Mouse (Mus musculus): ENCODE results near the gene Frmd4a. TPM values are rescaled to one million over a fixed set of nuclear protein-coding genes. Genes with fewer than 3 reads are reported as not detected.
"Not testable (repeated sequence)": the region's sequence is repeated elsewhere in the genome, so short reads cannot be mapped to it uniquely, and the experiment has no call there.

Gene Frmd4a
- polyA plus RNA-seq, 1 experiment from 2014 or later = 16.8 TPM

DNA sequence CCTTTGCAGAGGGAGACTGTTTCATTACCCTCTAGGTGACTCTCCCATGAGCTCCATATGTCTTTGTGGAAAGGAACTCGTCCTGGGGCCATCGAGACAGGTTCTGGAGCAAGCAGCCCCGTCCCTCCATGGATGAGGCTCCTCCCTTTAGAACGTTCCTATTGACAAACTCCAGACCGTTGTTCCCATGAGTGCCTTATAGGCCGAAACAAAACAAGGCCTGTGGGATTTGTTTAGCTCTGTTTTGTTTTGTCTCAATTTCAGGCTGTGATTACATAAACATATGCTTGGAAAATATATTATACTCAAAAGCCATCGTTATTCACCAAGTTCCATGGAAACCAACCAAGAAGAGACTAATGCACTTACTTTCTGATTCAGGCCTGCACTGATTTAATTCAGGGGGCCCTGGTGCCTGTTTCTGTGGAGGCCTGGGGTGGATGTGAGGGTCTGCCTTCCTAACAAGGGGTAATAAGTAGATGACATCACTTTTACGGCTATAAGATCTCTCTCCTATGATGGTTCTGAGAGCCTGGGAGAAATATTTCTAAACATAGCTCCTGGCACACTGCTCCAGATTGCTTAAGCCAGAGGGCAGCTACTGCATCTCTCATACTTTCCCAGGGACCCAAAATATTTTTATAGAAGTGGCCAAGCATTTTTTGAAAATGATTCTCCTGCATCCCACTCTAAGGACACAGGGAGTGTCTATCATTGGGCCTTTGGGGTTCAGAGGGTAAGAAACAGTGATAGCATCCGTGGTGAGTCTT, 308.9 kb downstream of the Frmd4a start:
- H3K9me3 ChIP-seq (replicated peaks; ENCODE audit: low read length) = no peaks in the 10 kb centered on the region
- 62% methylated on average over 9 of the region's 9 CpGs for WGBS
- no peak overlapping the region for H3K9ac ChIP-seq (ENCODE audit: low read depth, low read length)
- H3K27ac ChIP-seq = 0 out of 2 replicates have a peak overlapping the region, but pooled peaks have one; percentile 11
- no peak overlapping the region for H3K4me3 ChIP-seq (replicated peaks; ENCODE audit: low read depth, low read length)
- TF ChIP-seq CTCF (IDR thresholded peaks at IDR 0.05; ENCODE audit: low read depth) = no peak
- ATAC-seq (replicated peaks; ENCODE audit: low FRiP score, low read depth) = no peak
- no peak for DNase-seq (ENCODE audit: low spot score)
- no peak overlapping the region for H3K4me2 ChIP-seq (ENCODE audit: low read length)
- no peaks in the 10 kb centered on the region for H3K36me3 ChIP-seq (ENCODE audit: insufficient read depth, low read length)
- H3K27me3 ChIP-seq (ENCODE audit: insufficient read depth, low read length) = no peaks in the 10 kb centered on the region
- no peaks in the 10 kb centered on the region for H3K4me1 ChIP-seq (replicated peaks; ENCODE audit: insufficient read depth, low read length)

DNA sequence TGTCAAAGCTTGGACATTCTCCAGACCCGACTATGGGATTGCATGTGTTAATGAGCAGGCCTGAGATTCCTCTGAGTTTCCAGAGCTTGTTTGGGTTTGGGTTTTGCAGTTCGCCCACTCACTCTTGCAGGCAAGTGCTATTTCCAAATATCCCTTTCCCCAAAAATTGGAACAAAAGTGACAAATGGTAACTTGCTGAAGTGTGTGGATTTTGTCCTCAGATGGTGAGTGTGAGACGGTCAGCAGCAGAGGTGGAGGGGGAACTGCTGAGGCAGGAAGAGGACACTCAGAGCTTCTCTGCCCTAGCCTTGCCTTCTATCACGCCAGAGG, 309.5 kb downstream of the Frmd4a start:
- Histone ChIP-seq H3K4me3 (replicated peaks; ENCODE audit: low read depth, low read length) (no peak overlapping the region), H3K4me1 (replicated peaks; ENCODE audit: insufficient read depth, low read length) (no peaks in the 10 kb centered on the region), H3K4me2 (ENCODE audit: low read length) (no peak overlapping the region), H3K9me3 (replicated peaks; ENCODE audit: low read length) (no peaks in the 10 kb centered on the region), H3K27ac (no peak overlapping the region), H3K9ac (ENCODE audit: low read depth, low read length) (no peak overlapping the region), H3K36me3 (ENCODE audit: insufficient read depth, low read length) (no peaks in the 10 kb centered on the region), H3K27me3 (ENCODE audit: insufficient read depth, low read length) (no peaks in the 10 kb centered on the region)
- WGBS = 73% methylated on average over 4 of the region's 4 CpGs
- no peak for DNase-seq (ENCODE audit: low spot score)
- no peak for TF ChIP-seq CTCF (IDR thresholded peaks at IDR 0.05; ENCODE audit: low read depth)
- no peak for ATAC-seq (replicated peaks; ENCODE audit: low FRiP score, low read depth)

DNA sequence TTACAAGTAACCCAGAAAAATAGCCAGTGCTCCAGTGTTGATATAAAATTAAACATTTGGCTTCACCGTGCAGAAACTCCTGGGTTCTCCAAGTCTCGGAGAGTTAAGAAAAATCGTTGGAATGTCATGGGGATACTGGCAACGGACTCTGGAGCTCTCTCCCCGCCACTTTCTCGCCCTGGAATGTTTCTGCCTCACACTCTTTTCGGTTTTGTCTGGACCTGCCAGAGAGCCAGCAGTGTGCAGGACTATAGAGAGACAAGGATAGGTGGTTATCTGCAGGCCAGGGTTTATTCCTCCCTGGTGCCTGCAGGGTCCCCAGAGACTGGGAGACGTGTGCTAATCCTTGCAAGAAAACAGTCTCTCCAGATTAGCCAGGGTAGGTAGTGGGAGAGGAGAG, 314.9 kb downstream of the Frmd4a start:
- H3K27ac ChIP-seq = no peak overlapping the region
- no peak overlapping the region for H3K4me2 ChIP-seq (ENCODE audit: low read length)
- no peaks in the 10 kb centered on the region for H3K9me3 ChIP-seq (replicated peaks; ENCODE audit: low read length)
- H3K4me3 ChIP-seq (replicated peaks; ENCODE audit: low read depth, low read length) = no peak overlapping the region
- H3K27me3 ChIP-seq (ENCODE audit: insufficient read depth, low read length) = no peaks in the 10 kb centered on the region
- no peak overlapping the region for H3K9ac ChIP-seq (ENCODE audit: low read depth, low read length)
- ATAC-seq (replicated peaks; ENCODE audit: low FRiP score, low read depth) (no peak), DNase-seq (ENCODE audit: low spot score) (no peak)
- no peak for TF ChIP-seq CTCF (IDR thresholded peaks at IDR 0.05; ENCODE audit: low read depth)
- H3K36me3 ChIP-seq (ENCODE audit: insufficient read depth, low read length) = no peaks in the 10 kb centered on the region
- WGBS = 63% methylated on average over 8 of the region's 8 CpGs
- H3K4me1 ChIP-seq (replicated peaks; ENCODE audit: insufficient read depth, low read length) = no peaks in the 10 kb centered on the region

DNA sequence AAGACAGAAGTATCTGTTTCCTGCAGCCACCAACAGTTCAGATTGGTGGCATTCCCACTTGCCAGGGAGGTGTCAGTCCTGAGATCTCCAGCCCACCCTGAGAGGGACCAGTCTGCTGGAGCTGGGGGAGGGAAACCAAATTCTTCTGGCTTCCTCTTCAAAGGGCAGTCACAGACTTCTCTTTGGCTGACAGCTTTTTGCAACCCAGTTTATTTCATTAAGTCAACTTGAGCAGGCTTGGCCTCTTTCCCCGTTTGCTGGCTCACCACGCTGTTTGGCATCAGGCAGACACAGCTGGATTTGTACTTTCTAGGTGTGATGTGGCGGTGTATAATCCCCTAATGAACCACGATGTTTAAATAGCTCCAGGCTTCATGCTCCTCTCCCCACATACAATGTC, 316.7 kb downstream of the Frmd4a start:
- DNase-seq (ENCODE audit: low spot score) (peak; percentile 58), ATAC-seq (replicated peaks; ENCODE audit: low FRiP score, low read depth) (no peak)
- Histone ChIP-seq H3K27me3 (ENCODE audit: insufficient read depth, low read length) (no peaks in the 10 kb centered on the region), H3K4me3 (replicated peaks; ENCODE audit: low read depth, low read length) (no peak overlapping the region), H3K4me2 (ENCODE audit: low read length) (no peak overlapping the region), H3K9ac (ENCODE audit: low read depth, low read length) (no peak overlapping the region), H3K9me3 (replicated peaks; ENCODE audit: low read length) (no peaks in the 10 kb centered on the region), H3K4me1 (replicated peaks; ENCODE audit: insufficient read depth, low read length) (no peaks in the 10 kb centered on the region), H3K27ac (no peak overlapping the region), H3K36me3 (ENCODE audit: insufficient read depth, low read length) (no peaks in the 10 kb centered on the region)
- WGBS = 36% methylated on average over 4 of the region's 4 CpGs
- no peak for TF ChIP-seq CTCF (IDR thresholded peaks at IDR 0.05; ENCODE audit: low read depth)

- H3K9ac ChIP-seq (ENCODE audit: low read depth, low read length) = no peak overlapping the region
- H3K4me1 ChIP-seq (replicated peaks; ENCODE audit: insufficient read depth, low read length) = no peaks in the 10 kb centered on the region
- TF ChIP-seq CTCF (IDR thresholded peaks at IDR 0.05; ENCODE audit: low read depth) = no peak
- no peaks in the 10 kb centered on the region for H3K36me3 ChIP-seq (ENCODE audit: insufficient read depth, low read length)
- no peak overlapping the region for H3K4me3 ChIP-seq (replicated peaks; ENCODE audit: low read depth, low read length)
- H3K4me2 ChIP-seq (ENCODE audit: low read length) = no peak overlapping the region
- H3K27me3 ChIP-seq (ENCODE audit: insufficient read depth, low read length) = no peaks in the 10 kb centered on the region
- H3K27ac ChIP-seq = no peak overlapping the region
- 87% methylated on average over 5 of the region's 5 CpGs for WGBS
- no peaks in the 10 kb centered on the region for H3K9me3 ChIP-seq (replicated peaks; ENCODE audit: low read length)
- DNase-seq (ENCODE audit: low spot score) (no peak), ATAC-seq (replicated peaks; ENCODE audit: low FRiP score, low read depth) (no peak)
Observed at GRCm38 (mm10) chr2:4334936-4335335, 317.4 kb downstream of the Frmd4a start.

DNA sequence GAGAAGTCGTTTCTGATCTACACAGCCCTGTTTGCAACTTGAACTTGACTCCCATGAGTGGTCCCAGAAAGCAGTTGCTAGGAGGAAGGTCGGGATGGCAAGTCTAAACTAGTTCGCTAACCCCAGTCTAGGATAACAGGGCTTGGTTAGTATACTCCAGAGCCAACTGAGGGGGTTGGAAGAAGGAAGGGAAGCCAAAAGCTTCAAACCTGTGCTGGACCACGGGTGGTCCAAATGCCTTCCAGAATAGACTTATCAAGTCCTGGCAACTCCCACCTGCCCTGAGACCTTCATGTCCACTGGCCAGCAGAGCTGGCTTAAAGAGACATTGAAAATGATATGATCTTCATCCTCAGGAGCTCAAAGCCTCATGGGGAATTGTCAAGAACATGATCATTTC, 318.4 kb downstream of the Frmd4a start:
- Histone ChIP-seq H3K27me3 (ENCODE audit: insufficient read depth, low read length) (no peaks in the 10 kb centered on the region), H3K9ac (ENCODE audit: low read depth, low read length) (no peak overlapping the region), H3K36me3 (ENCODE audit: insufficient read depth, low read length) (no peaks in the 10 kb centered on the region), H3K4me1 (replicated peaks; ENCODE audit: insufficient read depth, low read length) (no peaks in the 10 kb centered on the region), H3K4me2 (ENCODE audit: low read length) (no peak overlapping the region), H3K9me3 (replicated peaks; ENCODE audit: low read length) (no peaks in the 10 kb centered on the region), H3K27ac (no peak overlapping the region), H3K4me3 (replicated peaks; ENCODE audit: low read depth, low read length) (no peak overlapping the region)
- no peak for ATAC-seq (replicated peaks; ENCODE audit: low FRiP score, low read depth)
- no peak for DNase-seq (ENCODE audit: low spot score)
- TF ChIP-seq CTCF (IDR thresholded peaks at IDR 0.05; ENCODE audit: low read depth) = no peak
- 52% methylated on average over 4 of the region's 4 CpGs for WGBS

DNA sequence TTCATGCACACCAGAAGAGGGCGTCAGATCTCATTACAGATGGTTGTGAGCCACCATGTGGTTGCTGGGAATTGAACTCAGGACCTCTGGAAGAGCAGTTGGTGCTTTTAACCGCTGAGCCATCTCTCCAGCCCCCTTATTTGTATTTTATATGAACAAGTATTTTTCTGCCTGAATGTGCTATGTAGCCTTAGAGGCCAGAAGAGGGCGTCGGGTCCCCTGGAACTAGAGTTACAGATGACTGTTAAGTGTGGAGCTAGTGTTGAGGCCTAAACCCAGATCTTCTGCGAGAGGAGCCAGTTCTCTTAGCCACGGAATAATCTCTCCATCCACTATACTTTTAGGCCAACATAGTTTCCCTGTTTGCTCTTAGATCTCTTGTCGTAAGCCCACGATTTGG, 320.8 kb downstream of the Frmd4a start:
- not testable (repeated sequence) for ATAC-seq (replicated peaks; ENCODE audit: low FRiP score, low read depth); H3K27me3 ChIP-seq (ENCODE audit: insufficient read depth, low read length); H3K9me3 ChIP-seq (replicated peaks; ENCODE audit: low read length); H3K9ac ChIP-seq (ENCODE audit: low read depth, low read length); H3K4me1 ChIP-seq (replicated peaks; ENCODE audit: insufficient read depth, low read length); DNase-seq (ENCODE audit: low spot score); H3K4me3 ChIP-seq (replicated peaks; ENCODE audit: low read depth, low read length); H3K36me3 ChIP-seq (ENCODE audit: insufficient read depth, low read length); H3K27ac ChIP-seq; H3K4me2 ChIP-seq (ENCODE audit: low read length)
- WGBS = 71% methylated on average over 8 of the region's 8 CpGs
- TF ChIP-seq CTCF (IDR thresholded peaks at IDR 0.05; ENCODE audit: low read depth) = peak; percentile 50; the same call in 1 of the 2 replicates

All from kidney, postnatal 0 days (tissue).